Mouse (Mus musculus): Measurements from ENCODE around the gene Hint3.
A peak's percentile ranks its signal among the peaks of the same experiment; 100 is the strongest.

GRCm38 (mm10) chr10:30600542-30600966 lies 28.9 kb downstream of the Hint3 start, which contains the start of gene Trmt11:
- TF ChIP-seq CTCF (IDR thresholded peaks at IDR 0.05) (no peak), EP300 (IDR thresholded peaks at IDR 0.05) (peak; percentile 66; the same call in 1 of the 2 replicates)
